26 mouse cellular contexts compared by ENCODE assay signal in the genomic region with DNA sequence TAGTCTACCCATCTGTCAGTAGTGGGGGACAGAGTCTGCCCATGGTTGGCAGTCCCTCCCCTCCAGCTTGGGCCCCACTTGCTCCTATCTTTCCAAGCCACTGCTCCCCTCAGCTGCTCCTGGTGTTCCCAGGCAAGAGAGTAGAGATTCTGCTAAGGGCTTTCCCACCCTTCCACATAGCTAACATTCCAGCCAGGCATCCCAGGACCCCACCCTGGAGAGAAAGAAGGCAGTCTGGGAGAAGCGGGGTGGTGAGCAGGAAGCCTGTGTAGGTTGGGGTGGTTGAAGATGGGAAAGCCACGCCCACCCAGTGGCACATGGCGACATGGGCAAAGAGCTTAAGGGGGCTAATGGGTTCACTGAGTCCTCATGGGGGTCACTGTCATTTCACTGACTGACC. TPM values are rescaled to one million over a fixed set of nuclear protein-coding genes. Genes with fewer than 3 reads are reported as not detected.
A peak's percentile ranks its signal among the peaks of the same experiment; 100 is the strongest.
DNase-seq lines count a peak whose midpoint lies in the region; ATAC-seq and TF ChIP-seq lines count a peak whose summit lies in the region.
"Had no signal": no experiment of that assay in that cellular context is flagged by ENCODE, and none has a peak within 500 bp of the region (broad histone marks: within the 10 kb centered on the region; RNA-seq: fewer than 3 reads in every experiment).

No protein-coding gene starts in this region.

- no peak overlapping the region for H3K4me2 ChIP-seq in forebrain, embryonic 12.5 days
- H3K4me2 ChIP-seq in forebrain, postnatal 0 days (ENCODE audit: low read depth), result no peak overlapping the region
- H3K4me2 ChIP-seq in lung, embryonic 16.5 days (ENCODE audit: low read depth, low read length), result no peak overlapping the region
- H3K4me2 ChIP-seq in forebrain, embryonic 14.5 days (ENCODE audit: low read length), result no peak overlapping the region
- H3K4me2 ChIP-seq: heart, embryonic 13.5 days; hindbrain, embryonic 14.5 days; limb, embryonic 15.5 days; midbrain, embryonic 15.5 days had no signal

- WGBS in forebrain, embryonic 12.5 days, result 81% methylated on average over 3 of the region's 3 CpGs
- WGBS in forebrain, postnatal 0 days, result 85% methylated on average over 3 of the region's 3 CpGs
- 63% methylated on average over 3 of the region's 3 CpGs for WGBS in lung, embryonic 16.5 days
- WGBS in forebrain, embryonic 14.5 days, result 85% methylated on average over 3 of the region's 3 CpGs

- no peaks in the 10 kb centered on the region for H3K9me3 ChIP-seq in forebrain, embryonic 12.5 days
- H3K9me3 ChIP-seq in forebrain, postnatal 0 days (ENCODE audit: low read length), result no peaks in the 10 kb centered on the region
- H3K9me3 ChIP-seq in lung, embryonic 16.5 days (ENCODE audit: control insufficient read depth, low read length), result no peaks in the 10 kb centered on the region
- H3K9me3 ChIP-seq in forebrain, embryonic 14.5 days (replicated peaks; ENCODE audit: control insufficient read depth, low read length), result no peaks in the 10 kb centered on the region
- H3K9me3 ChIP-seq: embryonic facial prominence, embryonic 10.5 days; heart, embryonic 13.5 days; limb, embryonic 15.5 days; midbrain, embryonic 15.5 days had no signal

- no peak for ATAC-seq in forebrain, embryonic 12.5 days (ENCODE audit: low FRiP score)
- ATAC-seq in forebrain, postnatal 0 days, result no peak
- peak; percentile 59 for ATAC-seq in lung, embryonic 16.5 days (ENCODE audit: low read depth)
- ATAC-seq in forebrain, embryonic 14.5 days, result no peak
- ATAC-seq: CD4-positive, CD25-positive, alpha-beta regulatory T cell, adult 4 months; midbrain, embryonic 15.5 days had no signal

- peak overlapping the region; percentile 31; the same call in 1 of the 2 replicates for H3K27ac ChIP-seq in forebrain, embryonic 12.5 days
- H3K27ac ChIP-seq in forebrain, postnatal 0 days (ENCODE audit: low read depth, low read length), result no peak overlapping the region
- peak overlapping the region; percentile 40 for H3K27ac ChIP-seq in lung, embryonic 16.5 days (ENCODE audit: low read length)
- H3K27ac ChIP-seq in forebrain, embryonic 14.5 days (ENCODE audit: low read depth, low read length), result 0 out of 2 replicates have a peak overlapping the region, but pooled peaks have one; percentile 21
- H3K27ac ChIP-seq: embryonic facial prominence, embryonic 10.5 days; heart, embryonic 13.5 days; limb, embryonic 15.5 days; liver, embryonic 14.5 days; midbrain, embryonic 15.5 days; stomach, postnatal 0 days had no signal

- H3K4me1 ChIP-seq in forebrain, embryonic 12.5 days, result peaks cover 77% of the 10 kb centered on the region
- 0 out of 2 replicates have a peak, but pooled peaks cover 2% of the 10 kb centered on the region for H3K4me1 ChIP-seq in forebrain, postnatal 0 days (ENCODE audit: insufficient read depth)
- H3K4me1 ChIP-seq in lung, embryonic 16.5 days (replicated peaks; ENCODE audit: control insufficient read depth, insufficient read depth, low read length), result peaks cover 45% of the 10 kb centered on the region
- peaks cover 32% of the 10 kb centered on the region for H3K4me1 ChIP-seq in forebrain, embryonic 14.5 days (ENCODE audit: control insufficient read depth, insufficient read depth, low read length)

- no peaks in the 10 kb centered on the region for H3K27me3 ChIP-seq in forebrain, embryonic 12.5 days
- no peaks in the 10 kb centered on the region for H3K27me3 ChIP-seq in forebrain, postnatal 0 days (ENCODE audit: insufficient read depth, low read length)
- no peaks in the 10 kb centered on the region for H3K27me3 ChIP-seq in lung, embryonic 16.5 days (ENCODE audit: control insufficient read depth, insufficient read depth, low read depth, low read length)
- no peaks in the 10 kb centered on the region for H3K27me3 ChIP-seq in forebrain, embryonic 14.5 days (replicated peaks; ENCODE audit: control insufficient read depth, insufficient read depth, low read length)

- H3K4me3 ChIP-seq in forebrain, embryonic 12.5 days (replicated peaks), result no peak overlapping the region
- no peak overlapping the region for H3K4me3 ChIP-seq in forebrain, postnatal 0 days (ENCODE audit: low read depth, low read length)
- H3K4me3 ChIP-seq in lung, embryonic 16.5 days (ENCODE audit: low read length), result no peak overlapping the region
- H3K4me3 ChIP-seq in forebrain, embryonic 14.5 days (ENCODE audit: low read depth, low read length), result no peak overlapping the region
- H3K4me3 ChIP-seq: embryonic facial prominence, embryonic 10.5 days; heart, embryonic 13.5 days; limb, embryonic 15.5 days; midbrain, embryonic 15.5 days; myocyte had no signal

- no peak for TF ChIP-seq CTCF in forebrain, postnatal 0 days (IDR thresholded peaks at IDR 0.05; ENCODE audit: low read depth)

- peaks cover 13% of the 10 kb centered on the region; the same call in 1 of the 2 replicates for H3K36me3 ChIP-seq in forebrain, embryonic 12.5 days (replicated peaks)
- no peaks in the 10 kb centered on the region for H3K36me3 ChIP-seq in forebrain, postnatal 0 days (ENCODE audit: insufficient read depth)
- no peaks in the 10 kb centered on the region for H3K36me3 ChIP-seq in lung, embryonic 16.5 days (ENCODE audit: control insufficient read depth, insufficient read depth, low read length)
- H3K36me3 ChIP-seq in forebrain, embryonic 14.5 days (ENCODE audit: control insufficient read depth, insufficient read depth, low read length), result no peaks in the 10 kb centered on the region
- H3K36me3 ChIP-seq: embryonic facial prominence, embryonic 10.5 days; heart, embryonic 13.5 days; limb, embryonic 15.5 days; midbrain, embryonic 15.5 days had no signal

- no peak for DNase-seq in forebrain, postnatal 0 days
- no peak for DNase-seq in lung, postnatal 14 days
- DNase-seq in ES-CJ7 (ENCODE audit: low read depth, low spot score), result peak; percentile 67
- DNase-seq in forebrain, embryonic 14.5 days (ENCODE audit: low spot score), result no peak
- no peak for DNase-seq in natural killer cell, adult 2 months (ENCODE audit: low spot score in 2 of 2)
- no peak for DNase-seq in gastrocnemius, adult 18-20 months (ENCODE audit: low spot score)
- DNase-seq: adrenal gland, postnatal 36 days; cerebellum, adult 9-10 months; gastrocnemius, postnatal 25 days; heart, adult 18-20 months; heart, postnatal 14 days; thymus, adult 2 months had no signal

- H3K9ac ChIP-seq in forebrain, embryonic 12.5 days, result no peak overlapping the region
- H3K9ac ChIP-seq in forebrain, postnatal 0 days, result no peak overlapping the region
- H3K9ac ChIP-seq in lung, embryonic 16.5 days (ENCODE audit: low read length), result no peak overlapping the region
- no peak overlapping the region for H3K9ac ChIP-seq in forebrain, embryonic 14.5 days (ENCODE audit: low read length)
- H3K9ac ChIP-seq: heart, embryonic 13.5 days; hindbrain, embryonic 14.5 days; limb, embryonic 15.5 days; liver, embryonic 14.5 days; midbrain, embryonic 15.5 days had no signal

RNA-seq across cellular contexts. Expression of a gene that starts 13.9 kb away (rescaled TPM):
- polyA plus RNA-seq in forebrain, embryonic 12.5 days (2016; fragmentation: Nextera tagmentation; extraction: Ambion mirVana), result 111 and 130 TPM in 2 replicates
- total RNA-seq in forebrain, postnatal 0 days (2014; rRNA removed), result 59.3 and 67.3 TPM in 2 replicates
- polyA plus RNA-seq in forebrain, postnatal 0 days (2015; fragmentation: Nextera tagmentation; extraction: Ambion mirVana), result 54.0 and 68.4 TPM in 2 replicates
- polyA plus RNA-seq in lung, embryonic 16.5 days (2015; fragmentation: Nextera tagmentation; extraction: Ambion mirVana), result 40.2 and 44.8 TPM in 2 replicates
- polyA plus RNA-seq in forebrain, embryonic 14.5 days (2014; fragmentation: Nextera tagmentation; extraction: Ambion mirVana), result 73.4 and 84.7 TPM in 2 replicates
- total RNA-seq in gastrocnemius, adult 18-20 months (2021), result under 1 TPM in 1 of 2 experiments, not detected in 1; 0.07 TPM
- total RNA-seq: gastrocnemius, postnatal 25 days; megakaryocyte-erythroid progenitor cell, adult 5-6 weeks; neutrophil, adult 5-6 weeks had no signal
- polyA plus RNA-seq: CD4-positive, CD25-positive, alpha-beta regulatory T cell, adult 4 months; small intestine, adult 2 months had no signal
